Mouse (Mus musculus) ES-E14 (cell line): ENCODE results near the gene Lrg1. TPM values are rescaled to one million over a fixed set of nuclear protein-coding genes. Genes with fewer than 3 reads are reported as not detected.

Experiments used
- DNase-seq: peaks from one replicate; pipeline ENCODE4 v3.0.0-alpha.2; 2013; ENCODE audit warnings: low read depth, low spot score
- H3K27ac ChIP-seq: 2 replicates; pipeline ENCODE4 v1.5.1; 2012; ENCODE audit warnings: low read depth, mild to moderate bottlenecking, low read length, moderate library complexity, mixed read lengths; ENCODE audit not compliant: poor library complexity, insufficient read depth, severe bottlenecking
- H3K36me3 ChIP-seq: 2 replicates; pipeline ENCODE4 v1.6.1; 2012; ENCODE audit warnings: mild to moderate bottlenecking, low read length, moderate library complexity, mixed read lengths; ENCODE audit not compliant: control insufficient read depth, poor library complexity, insufficient read depth, severe bottlenecking
- H3K4me1 ChIP-seq, 2 experiments: fragments of 150-350 bp in 1 of 2; sonication (generic) in 1 of 2; 2 replicates each; pipeline ENCODE4 v1.6.1; 2012; ENCODE audit warnings: low read length in 2 of 2, mild to moderate bottlenecking in 1 of 2, mixed read lengths in 1 of 2; ENCODE audit not compliant: control insufficient read depth in 2 of 2, insufficient read depth in 2 of 2, poor library complexity in 1 of 2
- H3K4me3 ChIP-seq, 2 experiments: fragments of 150-350 bp in 1 of 2; sonication (generic) in 1 of 2; 2 replicates each; pipeline ENCODE4 v1.5.1; 2012; ENCODE audit warnings: low read length in 2 of 2, low read depth in 1 of 2, mild to moderate bottlenecking in 1 of 2, mixed read lengths in 1 of 2; ENCODE audit not compliant: insufficient read depth in 1 of 2, poor library complexity in 1 of 2, severe bottlenecking in 1 of 2
- H3K9ac ChIP-seq: 2 replicates; pipeline ENCODE4 v1.6.1; 2012; ENCODE audit warnings: low read depth, mild to moderate bottlenecking, low read length, mixed read lengths; ENCODE audit not compliant: poor library complexity, insufficient read depth, severe bottlenecking
- H3K9me3 ChIP-seq: fragments of 150-350 bp; sonication (generic); 2 replicates; pipeline ENCODE4 v1.6.1; 2012; ENCODE audit warnings: low read depth, mild to moderate bottlenecking, low read length; ENCODE audit not compliant: control insufficient read depth, insufficient read depth
- CHD2 ChIP-seq: IDR thresholded peaks from 2 replicates; pipeline ENCODE4 v1.6.1; 2014; ENCODE audit warnings: mild to moderate bottlenecking, low read depth, low read length, inconsistent platforms
- HCFC1 ChIP-seq: IDR thresholded peaks from 2 replicates; pipeline ENCODE4 v1.6.1; 2012; ENCODE audit warnings: low read length, inconsistent platforms, borderline replicate concordance; ENCODE audit not compliant: insufficient read depth
- MAFK ChIP-seq: IDR thresholded peaks from 2 replicates; pipeline ENCODE4 v1.6.1; 2014; ENCODE audit warnings: mild to moderate bottlenecking, low read depth, low read length, inconsistent platforms; ENCODE audit not compliant: insufficient read depth
- ZC3H11A ChIP-seq: IDR thresholded peaks from 2 replicates; pipeline ENCODE4 v1.6.1; 2012; ENCODE audit warnings: low read depth, mild to moderate bottlenecking, inconsistent platforms, low read length, borderline replicate concordance
- ZNF384 ChIP-seq: IDR thresholded peaks from 2 replicates; pipeline ENCODE4 v1.6.1; 2012; ENCODE audit warnings: low read depth, low read length, inconsistent platforms
- in situ Hi-C, 2 experiments: fragments of 600-800 bp; cut with MboI; formaldehyde crosslinking; loops; one replicate each; pipeline ENCODE4 v1.15.1; 2025; ENCODE audit warnings: low sequenced_read_pairs in 2 of 2, inconsistent platforms in 1 of 2; ENCODE audit not compliant: unreplicated experiment in 2 of 2
- total RNA-seq: library from RNA; depleted of rRNA; stranded (reverse); fragments of 300-350 nt; gene quantifications from 2 replicates; pipeline ENCODE4 v1.2.3, GENCODE M21; 2012

The Lrg1 gene
- total RNA-seq, 1 experiment = not detected

- Histone ChIP-seq H3K4me1 (peaks cover 0 to 8% of the 10 kb centered on the region in 2 experiments; a peak in 2 of 4 replicates), H3K4me3 (no peak overlapping the region), H3K36me3 (no peaks in the 10 kb centered on the region), H3K9ac (no peak overlapping the region), H3K9me3 (no peaks in the 10 kb centered on the region), H3K27ac (no peak overlapping the region)
- TF ChIP-seq CHD2 (no peak), MAFK (no peak), ZNF384 (no peak)
- no peak for DNase-seq
- in situ Hi-C loops = no loop called here
These were observed 6.4 kb upstream of the Lrg1 start for GRCm38 (mm10) chr17:56128246-56128645.

GRCm38 (mm10) chr17:56126175-56126574, 4.4 kb upstream of the Lrg1 start:
- H3K9ac ChIP-seq = no peak overlapping the region
- no peaks in the 10 kb centered on the region for H3K9me3 ChIP-seq
- no peaks in the 10 kb centered on the region for H3K36me3 ChIP-seq
- peaks cover 0 to 2% of the 10 kb centered on the region in 2 experiments; a peak in 1 of 4 replicates for H3K4me1 ChIP-seq
- no peak overlapping the region for H3K27ac ChIP-seq
- H3K4me3 ChIP-seq = no peak overlapping the region
- in situ Hi-C loops = no loop called here
- no peak for TF ChIP-seq CHD2
- no peak for TF ChIP-seq HCFC1
- TF ChIP-seq ZC3H11A = no peak
- no peak for TF ChIP-seq ZNF384
- no peak for TF ChIP-seq MAFK
- DNase-seq = no peak

GRCm38 (mm10) chr17:56125276-56125630, 3.5 kb upstream of the Lrg1 start:
- H3K9ac ChIP-seq = no peak overlapping the region
- no peaks in the 10 kb centered on the region for H3K36me3 ChIP-seq
- H3K9me3 ChIP-seq = no peaks in the 10 kb centered on the region
- H3K4me1 ChIP-seq = peaks cover 0 to 2% of the 10 kb centered on the region in 2 experiments; a peak in 1 of 4 replicates
- no peak for DNase-seq
- H3K27ac ChIP-seq = no peak overlapping the region
- no peak overlapping the region for H3K4me3 ChIP-seq
- in situ Hi-C loops = no loop called here
- TF ChIP-seq ZC3H11A = no peak
- no peak for TF ChIP-seq ZNF384
- TF ChIP-seq MAFK = no peak
- TF ChIP-seq CHD2 = no peak
- no peak for TF ChIP-seq HCFC1

GRCm38 (mm10) chr17:56124377-56125275, 2.8 kb upstream of the Lrg1 start:
- no peaks in the 10 kb centered on the region for H3K9me3 ChIP-seq
- H3K27ac ChIP-seq = no peak overlapping the region
- peak overlapping the region; percentile 60 to 62 for H3K4me3 ChIP-seq
- peaks cover 0 to 2% of the 10 kb centered on the region in 2 experiments; a peak in 1 of 4 replicates for H3K4me1 ChIP-seq
- TF ChIP-seq MAFK (no peak), ZNF384 (peak; percentile 99), ZC3H11A (peak; percentile 15; the same call in 1 of the 2 replicates)
- H3K9ac ChIP-seq = peak overlapping the region; percentile 46
- in situ Hi-C loops = no loop called here
- no peaks in the 10 kb centered on the region for H3K36me3 ChIP-seq
- peak; percentile 77 for DNase-seq
